Mouse (Mus musculus) right cerebral cortex, postnatal 10 days (tissue): ENCODE measurements at regions not wholly inside any gene's neighbourhood (a gene's known extent, or its start where the extent isn't known, plus 50 kb on each side); places are given as distances from the start of the nearest gene placed in this dataset.

Experiments used
- DNase-seq, 2 experiments: peaks; one replicate each; pipeline ENCODE4 v3.0.0; 2021; ENCODE audit warnings: low spot score in 2 of 2

GRCm38 (mm10) chr9:113421645-113422044 lies 286.4 kb downstream of the Pdcd6ip start:
- DNase-seq = no peak

GRCm38 (mm10) chr9:113421121-113421520 lies 286.9 kb downstream of the Pdcd6ip start:
- no peak for DNase-seq

- no peak for DNase-seq
These were observed 288.3 kb downstream of the Pdcd6ip start for GRCm38 (mm10) chr9:113419801-113420200.

- DNase-seq = no peak
These were observed 291.0 kb downstream of the Pdcd6ip start for GRCm38 (mm10) chr9:113417106-113417505.

GRCm38 (mm10) chr9:113415511-113415931 lies 292.5 kb downstream of the Pdcd6ip start:
- DNase-seq = no peak

GRCm38 (mm10) chr9:113414690-113415089 lies 293.4 kb downstream of the Pdcd6ip start:
- no peak for DNase-seq

- DNase-seq = no peak
These were observed 294.2 kb downstream of the Pdcd6ip start for GRCm38 (mm10) chr9:113413851-113414250.

- DNase-seq = no peak
These were observed 296.4 kb downstream of the Pdcd6ip start for GRCm38 (mm10) chr9:113411638-113412037.

- DNase-seq = no peak
These were observed 299.5 kb downstream of the Pdcd6ip start for GRCm38 (mm10) chr9:113408521-113408920.

GRCm38 (mm10) chr9:113394320-113394719 lies 313.7 kb downstream of the Pdcd6ip start:
- no peak for DNase-seq

GRCm38 (mm10) chr9:113387356-113387755 lies 320.7 kb downstream of the Pdcd6ip start:
- peak in 1 of 2 experiments; percentile 52 for DNase-seq

GRCm38 (mm10) chr9:113381591-113382110 lies 326.4 kb downstream of the Pdcd6ip start:
- peak in 1 of 2 experiments; percentile 19 for DNase-seq

- peak in 1 of 2 experiments; percentile 24 for DNase-seq
These were observed 327.5 kb downstream of the Pdcd6ip start for GRCm38 (mm10) chr9:113380408-113381129.

GRCm38 (mm10) chr9:113378525-113378924 lies 329.5 kb downstream of the Pdcd6ip start:
- no peak for DNase-seq

GRCm38 (mm10) chr9:113371718-113372306 lies 336.2 kb downstream of the Pdcd6ip start:
- DNase-seq = peak in 1 of 2 experiments; percentile 33

GRCm38 (mm10) chr9:113347942-113348341 lies 360.1 kb downstream of the Pdcd6ip start:
- peak; percentile 13 to 17 for DNase-seq

- peak; percentile 76 to 83 for DNase-seq
These were observed 361.5 kb downstream of the Pdcd6ip start for GRCm38 (mm10) chr9:113346531-113346930.

GRCm38 (mm10) chr9:113342131-113342530 lies 365.9 kb downstream of the Pdcd6ip start:
- DNase-seq = peak; percentile 81 to 91

- DNase-seq = peak; percentile 30 to 37
These were observed 367.2 kb downstream of the Pdcd6ip start for GRCm38 (mm10) chr9:113340838-113341237.

GRCm38 (mm10) chr9:113340036-113340435 lies 368.0 kb downstream of the Pdcd6ip start:
- DNase-seq = no peak

- no peak for DNase-seq
These were observed 383.6 kb downstream of the Pdcd6ip start for GRCm38 (mm10) chr9:113324489-113324888.

GRCm38 (mm10) chr9:113309707-113310574 lies 398.1 kb downstream of the Pdcd6ip start:
- DNase-seq = no peak
